Mouse (Mus musculus): Measurements from ENCODE around the gene Lix1.

- TF ChIP-seq POLR2A (IDR thresholded peaks at IDR 0.05; ENCODE audit: low read depth, low read length) (no peak), CTCF (IDR thresholded peaks at IDR 0.05; ENCODE audit: borderline replicate concordance, insufficient read depth, low read length) (no peak)
Observed at GRCm38 (mm10) chr17:17452617-17453016, 50.1 kb downstream of the Lix1 start.

All from embryonic fibroblast, embryonic 13.5 days (primary cell).